Mouse (Mus musculus) ES-E14 (cell line): ENCODE measurements around the gene Phox2a.

Experiments used
- CHD2 ChIP-seq: IDR thresholded peaks from 2 replicates; pipeline ENCODE4 v1.6.1; 2014; ENCODE audit warnings: mild to moderate bottlenecking, low read depth, low read length, inconsistent platforms
- HCFC1 ChIP-seq: IDR thresholded peaks from 2 replicates; pipeline ENCODE4 v1.6.1; 2012; ENCODE audit warnings: low read length, inconsistent platforms, borderline replicate concordance; ENCODE audit not compliant: insufficient read depth
- ZC3H11A ChIP-seq: IDR thresholded peaks from 2 replicates; pipeline ENCODE4 v1.6.1; 2012; ENCODE audit warnings: low read depth, mild to moderate bottlenecking, inconsistent platforms, low read length, borderline replicate concordance

- TF ChIP-seq CHD2 (no peak), ZC3H11A (no peak), HCFC1 (no peak)
Observed at GRCm38 (mm10) chr7:101860978-101861377, 42.9 kb downstream of the Phox2a start.
